Mouse (Mus musculus): ENCODE results near the gene Kctd20. TPM values are rescaled to one million over a fixed set of nuclear protein-coding genes. Genes with fewer than 3 reads are reported as not detected.

The Kctd20 gene
- polyA plus RNA-seq, 1 experiment: 34.8 TPM

GRCm38 (mm10) chr17:28954416-28954815 is 2.7 kb downstream of the Kctd20 start:
- Histone ChIP-seq H3K27me3 (ENCODE audit: control insufficient read depth, insufficient read depth, insufficient read length) (no peaks in the 10 kb centered on the region), H3K4me2 (ENCODE audit: low read depth) (no peak overlapping the region), H3K36me3 (ENCODE audit: control insufficient read depth, insufficient read depth) (no peaks in the 10 kb centered on the region), H3K4me3 (no peak overlapping the region), H3ac (ENCODE audit: control insufficient read depth, insufficient read length) (no peak overlapping the region), H3K79me2 (ENCODE audit: control insufficient read depth, insufficient read depth) (peaks cover 70% of the 10 kb centered on the region)
- TF ChIP-seq USF1 (IDR thresholded peaks at IDR 0.05; ENCODE audit: low read depth): no peak
- TF ChIP-seq TCF12 (IDR thresholded peaks at IDR 0.05; ENCODE audit: insufficient read depth, poor library complexity, severe bottlenecking): no peak
- no peak for TF ChIP-seq TCF3 (IDR thresholded peaks at IDR 0.05; ENCODE audit: insufficient read length, low read depth)
- TF ChIP-seq MYOG (IDR thresholded peaks at IDR 0.05; ENCODE audit: control insufficient read depth in 1 of 3, insufficient read depth in 1 of 3, insufficient read length in 2 of 3, low read depth in 2 of 3): no peak

DNA sequence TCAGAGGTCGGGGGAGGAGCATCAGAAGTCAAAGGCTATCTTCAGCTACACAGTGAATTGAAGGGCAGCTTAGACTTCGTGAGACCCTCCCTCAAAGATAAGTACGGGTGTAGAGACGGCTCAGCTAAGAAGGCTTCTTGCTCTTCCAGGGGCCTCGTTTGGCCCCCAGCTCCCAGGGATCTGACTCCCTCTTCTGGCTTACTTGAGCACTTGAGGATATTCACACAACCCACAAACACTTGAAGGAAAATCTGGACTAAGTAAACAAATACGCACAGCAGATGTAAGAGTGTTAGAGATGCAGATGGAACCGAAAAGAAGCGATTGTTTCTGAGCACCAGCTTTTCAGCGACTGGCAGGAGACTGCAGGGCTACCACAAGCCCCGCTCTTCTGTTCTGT is 8.8 kb downstream of the Kctd20 start:
- no peaks in the 10 kb centered on the region for H3K27me3 ChIP-seq (ENCODE audit: control insufficient read depth, insufficient read depth, insufficient read length)
- no peak overlapping the region for H3K4me3 ChIP-seq
- no peak overlapping the region for H3K4me2 ChIP-seq (ENCODE audit: low read depth)
- peaks cover 32% of the 10 kb centered on the region for H3K36me3 ChIP-seq (ENCODE audit: control insufficient read depth, insufficient read depth)
- H3K79me2 ChIP-seq (ENCODE audit: control insufficient read depth, insufficient read depth): peaks cover 57% of the 10 kb centered on the region
- TF ChIP-seq MYOD1 (IDR thresholded peaks at IDR 0.05; ENCODE audit: control insufficient read depth in 1 of 3, insufficient read length in 2 of 3, low read depth in 2 of 3) (no peak), POLR2AphosphoS2 (IDR thresholded peaks at IDR 0.05; ENCODE audit: insufficient read length, low read depth) (no peak), TCF3 (IDR thresholded peaks at IDR 0.05; ENCODE audit: insufficient read length, low read depth) (no peak), TCF12 (IDR thresholded peaks at IDR 0.05; ENCODE audit: insufficient read depth, poor library complexity, severe bottlenecking) (no peak), SRF (IDR thresholded peaks at IDR 0.05; ENCODE audit: control insufficient read depth, insufficient read length, low read depth) (no peak), MAX (IDR thresholded peaks at IDR 0.05; ENCODE audit: low read depth) (no peak), POLR2A (IDR thresholded peaks at IDR 0.05; ENCODE audit: insufficient read length, low read depth) (no peak), USF1 (IDR thresholded peaks at IDR 0.05; ENCODE audit: low read depth) (no peak), CEBPB (IDR thresholded peaks at IDR 0.05; ENCODE audit: insufficient read depth, poor library complexity, severe bottlenecking) (no peak), MYOG (IDR thresholded peaks at IDR 0.05; ENCODE audit: control insufficient read depth in 1 of 3, insufficient read depth in 1 of 3, insufficient read length in 2 of 3, low read depth in 2 of 3) (no peak), REST (IDR thresholded peaks at IDR 0.05; ENCODE audit: insufficient read depth, insufficient read length) (no peak), E2F4 (IDR thresholded peaks at IDR 0.05; ENCODE audit: insufficient read depth) (no peak)
- no peak overlapping the region for H3ac ChIP-seq (ENCODE audit: control insufficient read depth, insufficient read length)

DNA sequence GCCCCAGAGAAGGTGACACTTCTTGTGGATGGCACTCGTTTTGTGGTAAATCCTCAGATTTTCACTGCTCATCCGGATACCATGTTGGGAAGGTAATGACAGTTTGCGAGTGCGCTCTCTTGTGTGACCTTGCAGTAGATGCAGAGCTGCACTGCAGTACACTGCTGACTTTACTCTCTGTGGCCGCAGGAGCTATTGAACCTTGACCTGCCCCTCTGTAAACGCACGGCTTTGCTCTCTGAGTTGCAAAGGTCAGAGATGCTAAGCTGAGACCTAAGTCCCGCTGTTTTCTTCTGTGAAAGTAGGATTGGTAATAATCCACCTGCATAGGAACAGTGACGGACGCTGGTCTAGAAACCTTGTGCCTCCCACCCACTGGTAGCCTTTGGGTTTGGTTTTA is 9.8 kb downstream of the Kctd20 start:
- H3K27me3 ChIP-seq (ENCODE audit: control insufficient read depth, insufficient read depth, insufficient read length): no peaks in the 10 kb centered on the region
- TF ChIP-seq CEBPB (IDR thresholded peaks at IDR 0.05; ENCODE audit: insufficient read depth, poor library complexity, severe bottlenecking): no peak
- no peak for TF ChIP-seq TCF12 (IDR thresholded peaks at IDR 0.05; ENCODE audit: insufficient read depth, poor library complexity, severe bottlenecking)
- TF ChIP-seq POLR2A (IDR thresholded peaks at IDR 0.05; ENCODE audit: insufficient read length, low read depth): no peak
- TF ChIP-seq TCF3 (IDR thresholded peaks at IDR 0.05; ENCODE audit: insufficient read length, low read depth): no peak
- TF ChIP-seq MAX (IDR thresholded peaks at IDR 0.05; ENCODE audit: low read depth): no peak
- no peak for TF ChIP-seq POLR2AphosphoS2 (IDR thresholded peaks at IDR 0.05; ENCODE audit: insufficient read length, low read depth)
- no peak for TF ChIP-seq MYOG (IDR thresholded peaks at IDR 0.05; ENCODE audit: control insufficient read depth in 1 of 3, insufficient read depth in 1 of 3, insufficient read length in 2 of 3, low read depth in 2 of 3)
- no peak for TF ChIP-seq E2F4 (IDR thresholded peaks at IDR 0.05; ENCODE audit: insufficient read depth)
- no peak for TF ChIP-seq USF1 (IDR thresholded peaks at IDR 0.05; ENCODE audit: low read depth)
- TF ChIP-seq MYOD1 (IDR thresholded peaks at IDR 0.05; ENCODE audit: control insufficient read depth in 1 of 3, insufficient read length in 2 of 3, low read depth in 2 of 3): no peak
- no peak for TF ChIP-seq REST (IDR thresholded peaks at IDR 0.05; ENCODE audit: insufficient read depth, insufficient read length)
- no peak for TF ChIP-seq SRF (IDR thresholded peaks at IDR 0.05; ENCODE audit: control insufficient read depth, insufficient read length, low read depth)
- H3ac ChIP-seq (ENCODE audit: control insufficient read depth, insufficient read length): no peak overlapping the region
- H3K4me3 ChIP-seq: no peak overlapping the region
- no peak overlapping the region for H3K4me2 ChIP-seq (ENCODE audit: low read depth)
- H3K79me2 ChIP-seq (ENCODE audit: control insufficient read depth, insufficient read depth): peaks cover 47% of the 10 kb centered on the region
- H3K36me3 ChIP-seq (ENCODE audit: control insufficient read depth, insufficient read depth): peaks cover 42% of the 10 kb centered on the region

DNA sequence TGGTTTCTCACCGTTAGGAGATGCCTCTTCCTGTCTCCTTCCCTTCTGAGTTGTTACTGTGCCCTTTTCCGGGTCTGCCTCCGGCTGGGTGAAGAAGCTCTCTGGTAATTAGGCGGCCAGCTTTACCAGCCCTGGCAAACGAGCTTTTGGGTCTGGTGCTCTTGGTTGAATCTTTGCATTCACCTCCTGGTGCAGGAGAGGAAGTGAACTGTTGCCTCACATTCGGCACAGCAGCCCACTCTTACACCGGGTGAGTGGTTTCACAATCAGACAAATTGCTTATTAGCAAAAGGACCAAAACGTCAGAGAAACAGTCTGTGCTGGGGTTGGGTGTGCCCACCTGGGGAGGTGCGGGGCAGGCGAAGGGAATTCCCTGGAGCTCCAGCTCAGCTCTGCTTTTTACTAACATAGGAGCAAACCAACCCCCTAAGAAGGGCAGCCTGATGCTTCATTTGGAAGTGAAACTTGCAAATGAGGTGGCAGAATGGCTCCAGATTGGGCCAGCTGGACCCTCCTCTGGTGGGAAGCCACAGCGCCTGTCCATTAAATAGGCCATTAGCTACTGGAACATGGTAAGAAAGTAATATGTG is 15.4 kb downstream of the Kctd20 start:
- H3K4me3 ChIP-seq: no peak overlapping the region
- no peak overlapping the region for H3K4me2 ChIP-seq (ENCODE audit: low read depth)
- TF ChIP-seq USF1 (IDR thresholded peaks at IDR 0.05; ENCODE audit: low read depth) (no peak), MYOD1 (IDR thresholded peaks at IDR 0.05; ENCODE audit: control insufficient read depth in 1 of 3, insufficient read length in 2 of 3, low read depth in 2 of 3) (no peak), E2F4 (IDR thresholded peaks at IDR 0.05; ENCODE audit: insufficient read depth) (no peak), POLR2AphosphoS2 (IDR thresholded peaks at IDR 0.05; ENCODE audit: insufficient read length, low read depth) (no peak), SRF (IDR thresholded peaks at IDR 0.05; ENCODE audit: control insufficient read depth, insufficient read length, low read depth) (no peak), CEBPB (IDR thresholded peaks at IDR 0.05; ENCODE audit: insufficient read depth, poor library complexity, severe bottlenecking) (no peak), POLR2A (IDR thresholded peaks at IDR 0.05; ENCODE audit: insufficient read length, low read depth) (no peak), MYOG (IDR thresholded peaks at IDR 0.05; ENCODE audit: control insufficient read depth in 1 of 3, insufficient read depth in 1 of 3, insufficient read length in 2 of 3, low read depth in 2 of 3) (no peak), MAX (IDR thresholded peaks at IDR 0.05; ENCODE audit: low read depth) (no peak), REST (IDR thresholded peaks at IDR 0.05; ENCODE audit: insufficient read depth, insufficient read length) (no peak), TCF3 (IDR thresholded peaks at IDR 0.05; ENCODE audit: insufficient read length, low read depth) (no peak), TCF12 (IDR thresholded peaks at IDR 0.05; ENCODE audit: insufficient read depth, poor library complexity, severe bottlenecking) (no peak)
- H3ac ChIP-seq (ENCODE audit: control insufficient read depth, insufficient read length): no peak overlapping the region
- H3K36me3 ChIP-seq (ENCODE audit: control insufficient read depth, insufficient read depth): peaks cover 76% of the 10 kb centered on the region
- H3K27me3 ChIP-seq (ENCODE audit: control insufficient read depth, insufficient read depth, insufficient read length): no peaks in the 10 kb centered on the region
- H3K79me2 ChIP-seq (ENCODE audit: control insufficient read depth, insufficient read depth): peaks cover 5% of the 10 kb centered on the region
